Mouse (Mus musculus): ENCODE results near the gene Atcay. TPM values are rescaled to one million over a fixed set of nuclear protein-coding genes. Genes with fewer than 3 reads are reported as not detected.

The Atcay gene
- total RNA-seq (2021): 100 to 1,000 TPM; 150 to 155 TPM
- long read RNA-seq, transcript Atcay-201 (13 exons, 3,736 nt): major isoform, 34 of 56 reads
- long read RNA-seq, partial matches to known transcripts: 7 of 56 reads
- long read RNA-seq, other reads (novel, unspliced or antisense): 15 of 56 reads

GRCm38 (mm10) chr10:81230438-81231332 lies at the start of gene Atcay:
Atcay (minus strand) TSS chr10:81230833.
- DNase-seq (ENCODE audit: low spot score in 2 of 2): peak; percentile 79 to 90

DNA sequence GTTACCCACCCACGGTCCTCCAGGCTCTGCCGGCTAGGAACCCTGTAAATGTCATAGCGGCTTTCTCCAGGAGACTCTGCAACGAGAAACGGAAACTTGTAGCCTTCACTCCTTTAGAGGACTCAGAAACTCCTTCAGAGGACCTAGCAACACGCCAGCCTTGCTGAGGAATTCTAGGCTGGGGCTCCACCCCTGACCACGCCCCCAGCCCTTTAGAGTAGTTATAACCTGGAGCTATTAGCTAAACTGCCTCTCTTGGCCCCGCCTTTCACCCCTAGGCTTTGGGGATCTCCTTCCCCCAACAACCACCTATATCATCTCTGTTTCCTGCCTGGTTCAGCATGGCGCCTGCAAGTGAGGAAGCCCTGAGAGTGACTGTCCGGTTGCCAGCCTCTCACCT lies 48.9 kb upstream of the Atcay start:
- no peak for DNase-seq (ENCODE audit: low spot score in 2 of 2)

DNA sequence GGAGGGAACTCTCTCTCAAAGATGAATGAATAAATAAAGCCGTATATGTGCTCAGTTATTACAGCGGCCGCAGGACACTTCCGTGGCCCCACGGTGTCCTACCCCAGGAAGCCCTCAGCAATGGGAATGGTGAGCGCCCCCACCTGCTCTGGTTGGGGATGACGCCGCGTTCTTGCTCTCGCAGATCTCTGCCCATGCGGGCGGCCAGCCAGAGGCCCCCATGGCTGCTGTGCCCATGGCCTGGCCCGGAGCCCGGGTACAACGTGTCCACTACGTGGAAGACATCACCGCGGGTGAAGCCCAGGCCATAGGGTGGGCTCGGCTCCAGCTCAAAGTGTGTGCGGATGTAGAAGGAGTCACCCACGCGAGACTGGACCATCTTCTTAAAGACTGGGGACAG lies 47.0 kb upstream of the Atcay start:
- no peak for DNase-seq (ENCODE audit: low spot score in 2 of 2)

DNA sequence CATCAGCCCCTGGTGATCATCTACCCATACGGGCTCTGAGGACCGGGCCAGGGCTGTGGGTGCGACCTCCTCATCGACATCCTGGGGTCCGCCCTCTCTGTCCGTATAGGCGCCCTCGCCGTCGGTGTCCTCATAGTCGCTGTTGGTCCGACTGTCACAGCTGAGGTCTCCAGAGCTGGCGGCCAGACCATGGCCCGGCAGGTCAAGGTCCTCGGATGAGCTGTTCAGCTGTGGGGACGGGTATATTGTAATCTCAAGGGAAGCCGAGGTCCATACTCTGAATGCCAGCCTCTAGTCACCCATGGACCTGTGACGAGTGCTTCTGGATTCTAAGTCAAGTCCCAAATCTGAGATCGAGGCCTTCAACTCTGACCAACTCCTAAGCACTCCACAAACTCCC lies 43.2 kb upstream of the Atcay start:
- no peak for DNase-seq (ENCODE audit: low spot score in 2 of 2)

GRCm38 (mm10) chr10:81272356-81272755 lies 41.7 kb upstream of the Atcay start:
- no peak for DNase-seq (ENCODE audit: low spot score in 2 of 2)

GRCm38 (mm10) chr10:81268643-81269412 lies 38.2 kb upstream of the Atcay start:
- no peak for DNase-seq (ENCODE audit: low spot score in 2 of 2)

DNA sequence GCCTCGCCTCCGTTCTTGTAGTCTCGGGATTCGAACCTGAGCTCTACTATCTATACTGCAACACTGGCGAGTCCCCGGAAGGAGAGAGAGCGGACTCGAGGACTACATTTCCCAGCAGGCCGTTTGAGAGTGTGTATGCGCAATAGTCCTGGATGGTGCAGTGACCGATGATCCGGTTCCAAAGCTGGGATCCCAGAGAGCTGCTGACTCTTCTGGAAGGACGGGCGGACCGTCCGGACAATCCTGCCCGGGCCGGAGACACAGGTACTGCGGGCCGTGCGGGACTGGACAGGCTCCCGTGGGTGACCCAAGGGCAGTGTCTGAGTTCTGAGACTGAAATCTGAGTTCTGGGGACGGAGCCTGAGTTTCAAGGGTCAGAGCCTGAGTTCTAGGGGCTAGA lies 37.4 kb upstream of the Atcay start:
- peak; percentile 78 to 92 for DNase-seq (ENCODE audit: low spot score in 2 of 2)

GRCm38 (mm10) chr10:81266211-81267105 lies 35.8 kb upstream of the Atcay start, which contains the start of the genes Mrpl54 and Apba3:
Mrpl54 (minus strand) TSS chr10:81266934.
Apba3 (plus strand) TSS chr10:81266960.
- peak; percentile 93 to 97 for DNase-seq (ENCODE audit: low spot score in 2 of 2)

GRCm38 (mm10) chr10:81265540-81265939 lies 34.9 kb upstream of the Atcay start:
- DNase-seq (ENCODE audit: low spot score in 2 of 2): no peak

GRCm38 (mm10) chr10:81261025-81261424 lies 30.4 kb upstream of the Atcay start:
- no peak for DNase-seq (ENCODE audit: low spot score in 2 of 2)

DNA sequence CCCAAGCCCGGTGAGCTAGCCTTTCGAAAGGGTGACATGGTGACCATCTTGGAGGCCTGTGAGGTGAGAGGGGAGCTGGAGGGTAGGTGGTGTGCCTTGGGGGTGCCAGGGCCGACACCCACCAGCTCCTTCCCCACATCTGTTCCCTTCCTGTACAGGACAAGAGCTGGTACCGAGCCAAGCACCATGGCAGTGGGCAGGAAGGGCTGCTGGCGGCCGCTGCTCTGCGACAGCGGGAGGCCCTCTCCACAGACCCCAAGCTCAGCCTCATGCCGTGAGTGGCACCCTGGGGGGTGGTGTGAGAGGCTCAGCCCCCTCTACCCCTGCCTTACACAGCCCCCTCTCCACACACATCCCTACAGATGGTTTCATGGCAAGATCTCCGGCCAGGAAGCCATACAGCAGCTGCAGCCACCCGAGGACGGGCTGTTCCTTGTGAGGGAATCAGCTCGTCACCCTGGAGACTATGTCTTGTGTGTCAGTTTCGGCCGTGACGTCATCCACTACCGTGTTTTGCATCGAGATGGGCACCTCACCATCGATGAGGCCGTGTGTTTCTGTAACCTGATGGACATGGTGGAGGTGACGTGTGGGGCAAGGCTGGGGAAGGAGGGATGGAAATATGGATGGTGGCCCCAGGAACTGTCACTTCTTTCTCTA lies 28.7 kb upstream of the Atcay start:
- DNase-seq (ENCODE audit: low spot score in 2 of 2): peak in 1 of 2 experiments; percentile 51

DNA sequence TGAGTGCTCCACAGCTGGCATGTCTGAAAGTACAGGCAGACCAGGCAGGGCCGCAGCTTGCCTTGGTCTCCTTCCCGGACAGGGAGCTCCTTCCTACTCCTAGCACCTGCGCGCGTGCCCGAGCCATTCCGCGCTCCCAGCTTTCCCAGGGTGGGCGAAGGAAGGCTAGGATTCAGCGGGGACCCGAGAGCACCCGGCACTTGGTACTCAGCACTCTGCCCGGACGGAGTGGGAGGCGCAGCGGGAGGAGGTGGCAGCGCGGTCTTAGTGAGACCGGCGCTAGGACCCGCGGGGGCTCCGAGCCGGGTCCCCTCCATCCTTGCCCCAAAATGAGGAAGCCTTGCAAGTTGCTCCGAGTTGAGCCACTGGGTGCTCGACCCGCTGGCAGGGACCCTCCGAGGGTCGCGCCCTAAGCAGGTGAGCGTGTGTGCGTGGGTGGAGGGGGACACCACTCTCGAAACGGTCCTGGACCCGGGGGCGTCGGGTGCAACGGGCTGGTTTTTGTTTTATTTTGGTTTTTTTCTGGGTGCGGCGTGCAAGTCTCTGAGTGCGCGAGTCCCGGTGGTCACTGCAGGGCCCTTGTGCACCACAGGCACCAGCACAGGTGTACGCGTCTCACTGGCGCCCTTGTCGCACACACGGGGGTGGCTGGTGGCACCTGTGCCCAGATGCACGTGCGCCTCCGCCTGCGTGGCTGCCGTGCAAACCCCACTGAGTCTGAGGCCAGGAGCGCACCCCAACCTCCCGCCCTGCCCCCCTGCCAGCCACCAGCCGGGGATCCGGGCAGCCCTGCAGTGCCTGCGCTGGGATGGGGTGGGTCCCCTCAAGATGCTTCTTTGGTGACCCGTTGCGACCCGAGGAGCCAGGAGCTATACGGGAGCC lies 26.8 kb upstream of the Atcay start:
- peak in 1 of 2 experiments; percentile 51 for DNase-seq (ENCODE audit: low spot score in 2 of 2)

DNA sequence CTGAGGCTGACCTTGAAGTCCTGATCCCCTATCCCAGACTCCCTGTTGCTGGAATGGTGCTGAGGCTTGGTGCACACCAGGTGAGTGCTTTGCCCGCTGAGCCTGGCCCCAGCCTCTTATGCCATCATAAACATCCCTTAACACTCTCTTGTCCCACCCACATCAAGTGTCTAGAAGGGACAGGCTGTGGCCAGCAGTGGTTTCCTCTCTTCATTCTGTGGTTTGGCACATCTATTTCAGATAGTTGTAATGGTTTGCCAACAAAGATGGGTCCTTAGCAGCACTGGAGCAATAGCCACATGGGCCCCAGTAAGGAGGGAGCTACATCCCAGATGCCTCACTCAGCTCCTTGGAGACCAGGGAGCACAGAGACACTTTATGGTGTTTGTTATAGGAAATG lies 24.3 kb upstream of the Atcay start:
- DNase-seq (ENCODE audit: low spot score in 2 of 2): no peak

GRCm38 (mm10) chr10:81252424-81253419 lies 22.1 kb upstream of the Atcay start, which contains the start of gene Matk:
Matk (plus strand) TSS chr10:81252935.
- peak; percentile 90 to 94 for DNase-seq (ENCODE audit: low spot score in 2 of 2)

DNA sequence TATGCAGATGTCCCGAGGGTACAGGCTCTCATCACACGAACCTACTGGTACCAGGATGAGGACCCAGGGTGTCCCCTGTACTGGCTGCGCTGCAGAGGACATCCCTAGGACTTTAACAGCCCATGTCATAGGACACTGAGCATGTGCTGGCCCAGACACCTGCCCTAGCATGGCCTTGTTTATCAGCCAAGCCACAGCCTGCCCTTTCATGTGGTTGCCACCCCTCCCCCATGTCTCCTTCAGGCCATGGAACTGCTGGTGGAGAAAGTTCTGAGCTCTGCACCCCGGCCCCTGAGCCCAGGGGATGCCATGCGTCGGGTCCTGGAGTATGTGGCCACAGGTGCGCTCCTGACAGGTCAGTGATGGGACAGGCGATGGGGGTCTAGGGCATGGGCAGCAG lies 18.8 kb upstream of the Atcay start:
- no peak for DNase-seq (ENCODE audit: low spot score in 2 of 2)

DNA sequence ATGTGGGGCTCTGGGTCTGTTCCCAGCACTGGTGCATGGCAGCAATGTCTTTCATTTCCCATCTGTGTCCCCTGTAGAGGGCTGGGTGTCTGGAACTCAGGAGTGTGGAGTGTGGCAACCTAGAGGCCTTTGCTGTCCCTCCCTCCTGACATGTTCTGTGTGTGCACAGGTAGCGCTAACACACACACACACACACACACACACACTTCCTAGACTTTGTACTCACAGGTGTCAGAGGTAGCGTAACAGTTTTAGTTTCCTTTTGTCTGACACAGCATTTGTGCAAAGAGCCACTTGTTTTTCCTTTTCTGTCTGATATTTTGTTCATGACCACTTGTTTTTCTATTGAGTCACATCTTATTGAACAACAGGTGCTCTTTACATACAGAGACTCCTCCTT lies 17.2 kb upstream of the Atcay start:
- DNase-seq (ENCODE audit: low spot score in 2 of 2): no peak

DNA sequence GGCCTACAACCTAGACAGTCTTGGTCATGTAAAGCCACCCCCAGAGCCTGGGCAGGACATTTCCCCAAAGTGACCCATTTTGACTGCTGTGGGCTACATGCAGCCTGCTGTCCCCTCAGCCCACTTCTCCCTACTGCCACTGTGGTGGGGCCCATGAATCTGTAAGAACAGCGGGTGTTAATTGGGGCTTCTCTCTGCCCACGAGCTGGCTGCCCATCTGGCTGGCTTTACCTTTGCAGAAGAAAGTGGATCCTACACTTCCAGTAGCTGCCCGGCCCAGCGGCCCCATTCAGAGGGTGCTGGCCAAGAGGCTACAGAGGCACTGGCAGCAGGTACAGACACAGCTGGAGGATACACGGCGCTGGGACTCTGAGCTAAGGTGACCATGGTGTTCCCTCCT lies 14.5 kb upstream of the Atcay start:
- DNase-seq (ENCODE audit: low spot score in 2 of 2): no peak

- DNase-seq (ENCODE audit: low spot score in 2 of 2): peak in 1 of 2 experiments; percentile 71
These were observed 14.0 kb upstream of the Atcay start for GRCm38 (mm10) chr10:81244595-81244994.

All from layer of hippocampus, adult 18-20 months (tissue).